Mouse (Mus musculus): ENCODE data around the gene Il12a.

GRCm38 (mm10) chr3:68676831-68677303, 13.6 kb upstream of the Il12a start:
- no peak for TF ChIP-seq CTCF (IDR thresholded peaks at IDR 0.05; ENCODE audit: low read depth)
- TF ChIP-seq EP300 (IDR thresholded peaks at IDR 0.05; ENCODE audit: low read depth), result no peak
